Mouse (Mus musculus): ENCODE measurements around the gene P2ry2.

DNA sequence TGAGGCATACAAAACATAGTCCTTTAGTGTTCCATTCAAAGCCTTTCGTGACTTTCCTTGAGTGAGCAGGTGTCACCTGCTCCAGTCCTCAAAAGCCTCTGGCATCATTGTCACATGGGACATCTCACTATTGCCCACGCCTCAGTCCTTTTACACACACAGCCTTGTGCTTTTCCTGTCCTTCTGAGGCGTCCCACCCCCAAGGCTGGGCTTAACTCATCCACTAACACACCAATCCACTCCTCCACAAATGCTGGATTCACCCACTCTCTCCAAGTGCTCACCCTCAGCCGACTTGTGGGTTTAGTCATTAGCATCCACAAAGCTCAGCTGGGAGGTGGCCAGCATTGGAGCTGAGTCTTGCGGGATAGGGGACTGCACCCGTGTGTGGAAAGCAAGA is 4.8 kb upstream of the P2ry2 start:
- TF ChIP-seq POLR2A (IDR thresholded peaks at IDR 0.05; ENCODE audit: extremely low read depth, insufficient read depth, low read length): no peak
- no peak for TF ChIP-seq CTCF (IDR thresholded peaks at IDR 0.05; ENCODE audit: low read depth, low read length)

Data from liver, adult 2 months (tissue).